In genomic region chr2:122309647-122310046, GRCm38 (mm10) we compare ENCODE assay signal across 26 mouse cellular contexts. TPM values are rescaled to one million over a fixed set of nuclear protein-coding genes. Genes with fewer than 3 reads are reported as not detected.
A peak's percentile ranks its signal among the peaks of the same experiment; 100 is the strongest.
DNase-seq lines count a peak whose midpoint lies in the region; ATAC-seq and TF ChIP-seq lines count a peak whose summit lies in the region.
"Had no signal": no experiment of that assay in that cellular context is flagged by ENCODE, and none has a peak within 500 bp of the region (broad histone marks: within the 10 kb centered on the region; RNA-seq: fewer than 3 reads in every experiment).

No protein-coding gene starts in this region.

- no peak overlapping the region for H3K4me3 ChIP-seq in cerebellum, adult 2 months (replicated peaks; ENCODE audit: insufficient read depth, low read depth, low read length)
- H3K4me3 ChIP-seq in intestine, postnatal 0 days (ENCODE audit: low read depth, low read length) = no peak overlapping the region
- no peak overlapping the region for H3K4me3 ChIP-seq in intestine, embryonic 16.5 days (ENCODE audit: low read length)
- H3K4me3 ChIP-seq in kidney, embryonic 16.5 days (ENCODE audit: low read length) = no peak overlapping the region
- H3K4me3 ChIP-seq: embryonic facial prominence, embryonic 12.5 days; limb, embryonic 10.5 days; liver, embryonic 15.5 days; lung, embryonic 15.5 days had no signal

- ATAC-seq in intestine, postnatal 0 days = no peak
- ATAC-seq in intestine, embryonic 16.5 days = no peak
- ATAC-seq in Patski = no peak
- no peak for ATAC-seq in kidney, embryonic 16.5 days (ENCODE audit: low FRiP score, low TSS enrichment)

- 40% methylated on average over 3 of the region's 3 CpGs for WGBS in cerebellum, adult 2 months
- WGBS in intestine, postnatal 0 days = 45% methylated on average over 3 of the region's 3 CpGs
- 37% methylated on average over 3 of the region's 3 CpGs for WGBS in intestine, embryonic 16.5 days
- 39% methylated on average over 3 of the region's 3 CpGs for WGBS in kidney, embryonic 16.5 days

- H3K27me3 ChIP-seq in cerebellum, adult 2 months (ENCODE audit: control insufficient read depth, insufficient read depth, low read length) = no peaks in the 10 kb centered on the region
- H3K27me3 ChIP-seq in intestine, postnatal 0 days (replicated peaks; ENCODE audit: control insufficient read depth, insufficient read depth, low read length) = peaks cover 52% of the 10 kb centered on the region
- H3K27me3 ChIP-seq in intestine, embryonic 16.5 days (replicated peaks; ENCODE audit: control insufficient read depth, insufficient read depth, low read length) = peaks cover 29% of the 10 kb centered on the region
- H3K27me3 ChIP-seq in Patski = no peaks in the 10 kb centered on the region
- peaks cover 78% of the 10 kb centered on the region for H3K27me3 ChIP-seq in kidney, embryonic 16.5 days (ENCODE audit: insufficient read depth, low read length)

- TF ChIP-seq CTCF in cerebellum, adult 2 months (IDR thresholded peaks at IDR 0.05; ENCODE audit: borderline replicate concordance, insufficient read depth, low read depth, low read length) = peak; percentile 10; the same call in 1 of the 2 replicates
- peak; percentile 46 for TF ChIP-seq CTCF in intestine, postnatal 0 days (IDR thresholded peaks at IDR 0.05; ENCODE audit: low read depth)
- peak; percentile 36 for TF ChIP-seq CTCF in Patski (IDR thresholded peaks at IDR 0.05)

- H3K4me1 ChIP-seq in cerebellum, adult 2 months (ENCODE audit: control insufficient read depth, insufficient read depth, low read length) = no peaks in the 10 kb centered on the region
- H3K4me1 ChIP-seq in intestine, postnatal 0 days (replicated peaks; ENCODE audit: control insufficient read depth, insufficient read depth, low read length) = no peaks in the 10 kb centered on the region; the same call in 1 of the 2 replicates
- peaks cover 9% of the 10 kb centered on the region; the same call in 1 of the 2 replicates for H3K4me1 ChIP-seq in intestine, embryonic 16.5 days (ENCODE audit: control insufficient read depth, insufficient read depth, low read length)
- peaks cover 7% of the 10 kb centered on the region for H3K4me1 ChIP-seq in kidney, embryonic 16.5 days (ENCODE audit: insufficient read depth, low read length)
- H3K4me1 ChIP-seq: liver, embryonic 15.5 days had no signal

- no peak overlapping the region for H3K4me2 ChIP-seq in intestine, postnatal 0 days (replicated peaks; ENCODE audit: low read depth)
- H3K4me2 ChIP-seq in intestine, embryonic 16.5 days (ENCODE audit: low read depth, low read length) = no peak overlapping the region
- no peak overlapping the region for H3K4me2 ChIP-seq in kidney, embryonic 16.5 days (replicated peaks; ENCODE audit: low read depth, low read length)
- H3K4me2 ChIP-seq: embryonic facial prominence, embryonic 12.5 days; liver, embryonic 15.5 days; lung, embryonic 15.5 days had no signal

- CTCF ChIA-PET in Patski (lab: Charles Lee) = interaction anchor here (0.7 to 2.4 kb wide), 11 partner anchors 11 to 114 kb away, joined by 3 to 10 read pairs (median 3); partner anchors contain the start of gene Shf

- no peak overlapping the region for H3K9ac ChIP-seq in intestine, postnatal 0 days (ENCODE audit: low read depth, low read length)
- H3K9ac ChIP-seq in intestine, embryonic 16.5 days (ENCODE audit: low read depth, low read length) = no peak overlapping the region
- no peak overlapping the region for H3K9ac ChIP-seq in kidney, embryonic 16.5 days (replicated peaks; ENCODE audit: low read length)
- H3K9ac ChIP-seq: embryonic facial prominence, embryonic 12.5 days; liver, embryonic 15.5 days; lung, embryonic 15.5 days had no signal

- DNase-seq in cerebellum, adult 2 months = no peak
- no peak for DNase-seq in cerebellum, adult 11-12 months
- DNase-seq in 3T3-L1 (ENCODE audit: low read depth, low spot score) (peak; percentile 45), Patski (ENCODE audit: low read depth, low spot score) (no peak)
- no peak for DNase-seq in thymus, postnatal 36 days
- DNase-seq: adrenal gland, postnatal 36 days; cerebellum, adult 18-20 months; cerebellum, postnatal 25 days; gastrocnemius, postnatal 36 days; heart, postnatal 36 days; kidney, adult 2 months; kidney, postnatal 25 days; layer of hippocampus, adult 9-11 months; liver had no signal

- no peak for TF ChIP-seq POLR2A in cerebellum, adult 2 months (IDR thresholded peaks at IDR 0.05; ENCODE audit: borderline replicate concordance, insufficient read depth, low read length)

- in situ Hi-C loops in Patski (cut with MboI; ENCODE audit: low pct_unique_long_range_greater_than_20kb) = loop anchor here (5.0 kb wide), 1 partner anchor 68 kb away; no protein-coding TSS in a partner anchor

- POLR2A ChIA-PET in Patski (lab: Charles Lee) = interaction anchor here (1.1 kb wide), 1 partner anchor 71 kb away, joined by 4 read pairs; no protein-coding TSS in a partner anchor

- no peaks in the 10 kb centered on the region for H3K36me3 ChIP-seq in intestine, postnatal 0 days (ENCODE audit: control insufficient read depth, insufficient read depth)
- H3K36me3 ChIP-seq in intestine, embryonic 16.5 days (ENCODE audit: control insufficient read depth, insufficient read depth, low read length) = no peaks in the 10 kb centered on the region
- no peaks in the 10 kb centered on the region for H3K36me3 ChIP-seq in kidney, embryonic 16.5 days (ENCODE audit: insufficient read depth, low read length)
- H3K36me3 ChIP-seq: embryonic facial prominence, embryonic 12.5 days; G1E; limb, embryonic 10.5 days; liver, embryonic 15.5 days; lung, embryonic 15.5 days had no signal

- no peak overlapping the region for H3K27ac ChIP-seq in cerebellum, adult 2 months (ENCODE audit: insufficient read depth, low read length)
- H3K27ac ChIP-seq in intestine, postnatal 0 days (ENCODE audit: low read depth, low read length) = no peak overlapping the region
- H3K27ac ChIP-seq in intestine, embryonic 16.5 days (ENCODE audit: low read length) = no peak overlapping the region
- no peak overlapping the region for H3K27ac ChIP-seq in kidney, embryonic 16.5 days (ENCODE audit: low read length)
- H3K27ac ChIP-seq: embryonic facial prominence, embryonic 12.5 days; limb, embryonic 10.5 days; liver, embryonic 15.5 days; lung, embryonic 15.5 days; macrophage had no signal

- H3K9me3 ChIP-seq in intestine, postnatal 0 days (ENCODE audit: control insufficient read depth) = no peaks in the 10 kb centered on the region
- no peaks in the 10 kb centered on the region for H3K9me3 ChIP-seq in intestine, embryonic 16.5 days (ENCODE audit: control insufficient read depth, low read length)
- H3K9me3 ChIP-seq in kidney, embryonic 16.5 days (ENCODE audit: low read length) = no peaks in the 10 kb centered on the region
- H3K9me3 ChIP-seq: embryonic facial prominence, embryonic 12.5 days; G1E; limb, embryonic 10.5 days; liver, embryonic 15.5 days; lung, embryonic 15.5 days had no signal

RNA-seq across cellular contexts. Expression of gene Duoxa1, which starts 3.9 kb away (rescaled TPM):
- polyA plus RNA-seq in cerebellum, adult 2 months (2012; rRNA removed) = 0.19 TPM in 1 of 2 replicates, not detected in the other
- polyA plus RNA-seq in intestine, postnatal 0 days (2015; fragmentation: Nextera tagmentation; extraction: Ambion mirVana) = not detected in 2 replicates
- polyA plus RNA-seq in intestine, embryonic 16.5 days (2015; fragmentation: Nextera tagmentation; extraction: Ambion mirVana) = not detected in 2 replicates
- 0.05 TPM for polyA plus RNA-seq in Patski (2021)
- polyA plus RNA-seq in kidney, embryonic 16.5 days (2015; fragmentation: Nextera tagmentation; extraction: Ambion mirVana) = 0.15 TPM in 1 of 2 replicates, not detected in the other
- polyA plus RNA-seq: forebrain, embryonic 11.5 days; G1E; heart, embryonic 14.5 days; liver, embryonic 15.5 days; macrophage; neural tube, embryonic 11.5 days had no signal

RNA-seq across cellular contexts. Expression of gene Duox1, which starts 5.8 kb away (rescaled TPM):
- 0.05 TPM in 2 replicates for polyA plus RNA-seq in cerebellum, adult 2 months (2012; rRNA removed)
- polyA plus RNA-seq in intestine, postnatal 0 days (2015; fragmentation: Nextera tagmentation; extraction: Ambion mirVana) = 0.07 TPM in 1 of 2 replicates, not detected in the other
- polyA plus RNA-seq in intestine, embryonic 16.5 days (2015; fragmentation: Nextera tagmentation; extraction: Ambion mirVana) = 0.06 TPM in 1 of 2 replicates, not detected in the other
- 0.04 TPM for polyA plus RNA-seq in Patski (2021)
- polyA plus RNA-seq in kidney, embryonic 16.5 days (2015; fragmentation: Nextera tagmentation; extraction: Ambion mirVana) = 0.05 TPM in 1 of 2 replicates, not detected in the other
- polyA plus RNA-seq: forebrain, embryonic 11.5 days; G1E; liver, embryonic 15.5 days; macrophage had no signal

RNA-seq across cellular contexts. Expression of gene Duoxa2, which starts 10.9 kb away (rescaled TPM):
- not detected in 2 replicates for polyA plus RNA-seq in cerebellum, adult 2 months (2012; rRNA removed)
- 0.83 and 1.5 TPM in 2 replicates for polyA plus RNA-seq in intestine, postnatal 0 days (2015; fragmentation: Nextera tagmentation; extraction: Ambion mirVana)
- polyA plus RNA-seq in intestine, embryonic 16.5 days (2015; fragmentation: Nextera tagmentation; extraction: Ambion mirVana) = 0.16 and 0.24 TPM in 2 replicates
- polyA plus RNA-seq in Patski (2021) = not detected
- not detected in 2 replicates for polyA plus RNA-seq in kidney, embryonic 16.5 days (2015; fragmentation: Nextera tagmentation; extraction: Ambion mirVana)
- polyA plus RNA-seq: embryonic facial prominence, embryonic 12.5 days; forebrain, embryonic 11.5 days; G1E; heart, embryonic 14.5 days; kidney, adult 2 months; limb, embryonic 10.5 days; liver, embryonic 15.5 days; lung, embryonic 15.5 days; macrophage had no signal

RNA-seq across cellular contexts. Expression of gene Duox2, which starts 11.4 kb away (rescaled TPM):
- 0.03 and 0.11 TPM in 2 replicates for polyA plus RNA-seq in cerebellum, adult 2 months (2012; rRNA removed)
- 0.17 and 0.38 TPM in 2 replicates for polyA plus RNA-seq in intestine, postnatal 0 days (2015; fragmentation: Nextera tagmentation; extraction: Ambion mirVana)
- polyA plus RNA-seq in intestine, embryonic 16.5 days (2015; fragmentation: Nextera tagmentation; extraction: Ambion mirVana) = 0.06 and 0.07 TPM in 2 replicates
- 0.01 TPM for polyA plus RNA-seq in Patski (2021)
- polyA plus RNA-seq in kidney, embryonic 16.5 days (2015; fragmentation: Nextera tagmentation; extraction: Ambion mirVana) = 0.06 TPM in 2 replicates
- polyA plus RNA-seq: forebrain, embryonic 11.5 days; G1E; limb, embryonic 10.5 days; liver, embryonic 15.5 days; macrophage had no signal

RNA-seq across cellular contexts. Expression of gene Shf, which starts 59.3 kb away (rescaled TPM):
- polyA plus RNA-seq in cerebellum, adult 2 months (2012; rRNA removed) = 344 and 410 TPM in 2 replicates
- 1.8 and 2.0 TPM in 2 replicates for polyA plus RNA-seq in intestine, postnatal 0 days (2015; fragmentation: Nextera tagmentation; extraction: Ambion mirVana)
- 1.9 and 2.2 TPM in 2 replicates for polyA plus RNA-seq in intestine, embryonic 16.5 days (2015; fragmentation: Nextera tagmentation; extraction: Ambion mirVana)
- 8.3 TPM for polyA plus RNA-seq in Patski (2021)
- polyA plus RNA-seq in kidney, embryonic 16.5 days (2015; fragmentation: Nextera tagmentation; extraction: Ambion mirVana) = 2.0 and 2.3 TPM in 2 replicates
